Mouse (Mus musculus): ENCODE results near the gene Rin2.

GRCm38 (mm10) chr2:145881932-145882331, 206.9 kb downstream of the Rin2 start:
- TF ChIP-seq CTCF (IDR thresholded peaks at IDR 0.05; ENCODE audit: control insufficient read depth, insufficient read depth, insufficient replicate concordance, low read depth, low read length), result no peak
- TF ChIP-seq POLR2A (IDR thresholded peaks at IDR 0.05; ENCODE audit: control insufficient read depth, low read depth, low read length), result no peak

All from testis, adult 2 months (tissue).